Mouse (Mus musculus): ENCODE results near the gene Ttl. TPM values are rescaled to one million over a fixed set of nuclear protein-coding genes. Genes with fewer than 3 reads are reported as not detected.
A peak's percentile ranks its signal among the peaks of the same experiment; 100 is the strongest.

Ttl gene
- polyA plus RNA-seq (2015; fragmentation: Nextera tagmentation; extraction: Ambion mirVana), result 1.2 and 1.9 TPM in 2 replicates

DNA sequence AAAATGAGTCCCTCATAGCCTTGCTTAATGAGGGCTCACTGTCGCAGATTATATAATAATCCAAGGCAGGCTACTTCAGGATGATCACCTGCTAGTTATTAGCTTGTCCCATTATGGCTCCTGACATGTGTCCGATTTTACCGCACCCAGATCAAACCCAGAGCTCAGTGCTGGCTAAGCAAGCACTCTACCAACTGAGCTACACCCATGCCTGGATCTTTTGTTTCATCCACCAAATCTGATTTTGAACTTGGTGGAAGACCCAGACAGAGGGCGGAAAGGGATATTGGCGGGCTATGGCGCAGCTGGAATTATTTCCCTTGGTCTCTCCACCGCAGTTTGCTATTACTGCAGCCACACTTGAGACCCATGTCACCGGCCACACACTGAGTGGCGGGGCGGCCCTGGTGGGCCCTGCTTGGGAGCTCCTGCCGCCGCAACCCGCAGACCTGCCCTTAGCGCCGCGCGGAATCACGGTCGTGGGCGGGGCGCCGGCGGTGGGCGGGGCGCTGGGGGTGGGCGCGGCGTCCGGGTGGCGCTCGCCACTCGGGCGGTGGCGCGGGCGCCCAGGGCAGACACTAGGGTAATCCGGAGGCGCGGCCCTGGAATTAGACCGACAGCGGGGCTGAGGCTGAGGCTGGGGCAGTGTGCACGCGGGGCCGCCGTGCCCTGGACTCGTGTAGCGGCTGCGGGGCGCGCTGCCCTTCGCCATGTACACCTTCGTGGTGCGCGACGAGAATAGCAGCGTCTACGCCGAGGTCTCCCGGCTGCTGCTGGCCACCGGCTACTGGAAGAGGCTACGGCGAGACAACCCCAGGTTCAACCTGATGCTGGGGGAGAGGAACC, at the start of gene Ttl:
Ttl (plus strand) TSS at position 506 of the 846 bp plus-strand sequence.
- Histone ChIP-seq H3K27me3 (ENCODE audit: insufficient read depth, low read length) (no peaks in the 10 kb centered on the region), H3K36me3 (replicated peaks; ENCODE audit: insufficient read depth, low read length) (no peaks in the 10 kb centered on the region), H3K9ac (replicated peaks) (peak within 1 kb of the TSS; percentile 75), H3K4me3 (ENCODE audit: low read depth, low read length) (peak within 1 kb of the TSS; percentile 75), H3K27ac (ENCODE audit: low read depth) (peak within 1 kb of the TSS; percentile 55; the same call in 1 of the 2 replicates), H3K4me2 (ENCODE audit: low read depth, low read length) (peak within 1 kb of the TSS; percentile 94), H3K9me3 (ENCODE audit: low read length) (no peaks in the 10 kb centered on the region), H3K4me1 (ENCODE audit: insufficient read depth) (peaks cover 14% of the 10 kb centered on the region)
- TF ChIP-seq CTCF (IDR thresholded peaks at IDR 0.05; ENCODE audit: low read depth) (no peak), EP300 (IDR thresholded peaks at IDR 0.05; ENCODE audit: low read depth) (no peak)
- peak; percentile 85 for DNase-seq
- ATAC-seq, result peak; percentile 94
- WGBS (ENCODE audit: insufficient replicate concordance), result 3% methylated on average over 50 of the region's 62 CpGs

DNA sequence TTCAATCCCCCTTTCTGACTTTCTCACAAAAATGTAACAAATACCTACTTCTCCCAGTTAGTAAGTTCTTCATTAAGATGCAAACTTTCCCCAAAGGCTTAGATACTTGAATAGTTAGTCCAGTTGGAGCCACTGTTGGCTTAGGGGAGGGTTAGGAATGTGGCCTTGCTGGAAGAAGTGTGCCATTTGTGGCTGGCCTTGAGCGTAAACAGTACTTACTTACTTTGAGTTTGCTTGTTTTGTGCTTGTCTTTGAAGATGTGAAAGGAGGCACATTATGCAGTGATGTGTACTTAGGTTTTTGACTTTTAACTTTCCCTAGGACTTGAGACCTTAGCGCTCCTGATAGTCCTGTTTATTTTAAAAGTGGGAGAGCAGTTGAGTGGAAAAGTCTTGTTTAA, 45.6 kb upstream of the Ttl start:
- Histone ChIP-seq H3K4me3 (ENCODE audit: low read depth, low read length) (no peak overlapping the region), H3K27me3 (ENCODE audit: insufficient read depth, low read length) (no peaks in the 10 kb centered on the region), H3K4me2 (ENCODE audit: low read depth, low read length) (no peak overlapping the region), H3K27ac (ENCODE audit: low read depth) (no peak overlapping the region), H3K9me3 (ENCODE audit: low read length) (no peaks in the 10 kb centered on the region), H3K9ac (replicated peaks) (no peak overlapping the region), H3K36me3 (replicated peaks; ENCODE audit: insufficient read depth, low read length) (no peaks in the 10 kb centered on the region), H3K4me1 (ENCODE audit: insufficient read depth) (no peaks in the 10 kb centered on the region)
- ATAC-seq, result no peak
- 69% methylated on average over 2 of the region's 2 CpGs for WGBS (ENCODE audit: insufficient replicate concordance)
- TF ChIP-seq CTCF (IDR thresholded peaks at IDR 0.05; ENCODE audit: low read depth), result no peak
- no peak for TF ChIP-seq EP300 (IDR thresholded peaks at IDR 0.05; ENCODE audit: low read depth)
- DNase-seq, result no peak

DNA sequence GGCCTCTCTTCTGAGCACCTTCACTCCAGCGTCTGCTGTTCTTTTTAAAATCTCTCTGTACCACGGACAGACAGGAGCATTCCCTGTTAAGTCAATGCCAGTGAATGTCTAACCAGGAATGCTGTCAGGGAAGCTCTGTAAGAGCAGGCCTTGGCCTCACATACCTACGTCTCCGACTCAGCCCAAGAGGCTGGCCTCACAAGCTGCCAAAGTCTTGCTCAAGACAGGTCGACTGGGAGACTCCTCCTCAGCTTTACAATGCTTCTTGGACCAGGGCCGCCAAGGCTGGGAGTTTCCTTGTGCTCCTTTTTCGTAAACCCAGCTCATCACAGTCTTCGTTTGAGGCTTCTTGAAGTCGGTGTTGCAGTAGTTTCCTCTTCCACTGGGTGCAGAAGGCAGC, 40.9 kb upstream of the Ttl start:
- Histone ChIP-seq H3K4me1 (ENCODE audit: insufficient read depth) (no peaks in the 10 kb centered on the region), H3K4me3 (ENCODE audit: low read depth, low read length) (no peak overlapping the region), H3K36me3 (replicated peaks; ENCODE audit: insufficient read depth, low read length) (no peaks in the 10 kb centered on the region), H3K27me3 (ENCODE audit: insufficient read depth, low read length) (no peaks in the 10 kb centered on the region), H3K9ac (replicated peaks) (no peak overlapping the region), H3K27ac (ENCODE audit: low read depth) (no peak overlapping the region), H3K9me3 (ENCODE audit: low read length) (no peaks in the 10 kb centered on the region), H3K4me2 (ENCODE audit: low read depth, low read length) (no peak overlapping the region)
- 66% methylated on average over 9 of the region's 9 CpGs for WGBS (ENCODE audit: insufficient replicate concordance)
- no peak for DNase-seq
- TF ChIP-seq EP300 (IDR thresholded peaks at IDR 0.05; ENCODE audit: low read depth) (no peak), CTCF (IDR thresholded peaks at IDR 0.05; ENCODE audit: low read depth) (no peak)
- ATAC-seq, result no peak

DNA sequence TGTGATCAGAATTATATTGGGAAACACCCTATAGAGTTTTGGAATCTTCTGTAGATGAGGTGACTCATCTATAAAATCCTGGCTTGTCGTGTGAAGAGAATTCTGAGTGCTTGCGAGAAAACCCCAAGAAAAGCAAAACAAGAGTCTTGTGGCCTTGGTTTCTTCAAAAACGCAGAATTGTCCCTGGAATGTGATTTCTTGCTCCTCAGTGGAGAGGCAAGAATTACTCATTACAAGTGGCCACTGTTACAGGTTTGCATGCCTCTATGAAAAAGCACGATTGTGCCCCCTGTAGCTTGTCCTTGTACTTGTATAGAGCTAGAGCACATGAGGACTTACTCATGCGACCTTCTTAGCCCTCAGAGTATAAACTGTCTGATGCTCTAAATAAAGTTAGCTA, 30.4 kb upstream of the Ttl start:
- no peak overlapping the region for H3K4me3 ChIP-seq (ENCODE audit: low read depth, low read length)
- no peak overlapping the region for H3K9ac ChIP-seq (replicated peaks)
- H3K27me3 ChIP-seq (ENCODE audit: insufficient read depth, low read length), result peaks cover 31% of the 10 kb centered on the region
- no peaks in the 10 kb centered on the region for H3K9me3 ChIP-seq (ENCODE audit: low read length)
- 73% methylated on average over 5 of the region's 5 CpGs for WGBS (ENCODE audit: insufficient replicate concordance)
- ATAC-seq, result no peak
- peaks cover 5% of the 10 kb centered on the region; the same call in 1 of the 2 replicates for H3K4me1 ChIP-seq (ENCODE audit: insufficient read depth)
- no peak overlapping the region for H3K4me2 ChIP-seq (ENCODE audit: low read depth, low read length)
- no peak for DNase-seq
- TF ChIP-seq CTCF (IDR thresholded peaks at IDR 0.05; ENCODE audit: low read depth) (no peak), EP300 (IDR thresholded peaks at IDR 0.05; ENCODE audit: low read depth) (no peak)
- H3K27ac ChIP-seq (ENCODE audit: low read depth), result no peak overlapping the region
- no peaks in the 10 kb centered on the region for H3K36me3 ChIP-seq (replicated peaks; ENCODE audit: insufficient read depth, low read length)

DNA sequence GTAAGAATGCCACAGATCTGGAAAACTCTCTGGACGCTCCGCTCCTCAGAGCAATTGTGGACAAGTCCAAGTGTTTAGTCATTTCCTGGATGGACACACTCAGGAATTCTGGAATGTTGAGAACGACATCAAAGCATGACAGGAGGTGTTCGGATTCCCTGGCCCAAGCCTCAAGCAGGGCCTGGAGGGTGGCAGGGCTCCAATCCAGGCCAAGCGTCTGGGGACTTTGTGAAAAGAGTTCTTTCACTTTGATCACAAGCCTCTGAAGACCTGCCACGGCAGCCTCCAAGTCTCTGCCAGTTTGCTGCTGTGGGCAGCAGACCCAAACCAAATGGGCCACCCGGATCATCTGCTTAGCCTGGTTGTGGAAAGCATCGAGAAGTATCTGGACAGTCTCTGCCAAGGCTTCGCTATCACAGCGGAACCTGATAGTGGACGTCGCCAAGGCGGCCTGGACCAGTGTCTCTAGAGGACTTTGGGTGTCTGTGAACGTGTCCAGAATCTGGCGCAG, 27.3 kb upstream of the Ttl start:
- Histone ChIP-seq H3K4me2 (ENCODE audit: low read depth, low read length) (peak overlapping the region; percentile 63), H3K4me1 (ENCODE audit: insufficient read depth) (peaks cover 5% of the 10 kb centered on the region; the same call in 1 of the 2 replicates), H3K27me3 (ENCODE audit: insufficient read depth, low read length) (peaks cover 38% of the 10 kb centered on the region), H3K9ac (replicated peaks) (no peak overlapping the region), H3K27ac (ENCODE audit: low read depth) (no peak overlapping the region), H3K36me3 (replicated peaks; ENCODE audit: insufficient read depth, low read length) (no peaks in the 10 kb centered on the region), H3K4me3 (ENCODE audit: low read depth, low read length) (peak overlapping the region; percentile 13), H3K9me3 (ENCODE audit: low read length) (no peaks in the 10 kb centered on the region)
- no peak for TF ChIP-seq EP300 (IDR thresholded peaks at IDR 0.05; ENCODE audit: low read depth)
- peak; percentile 5; the same call in 1 of the 2 replicates for ATAC-seq
- WGBS (ENCODE audit: insufficient replicate concordance), result 31% methylated on average over 15 of the region's 15 CpGs
- no peak for DNase-seq

DNA sequence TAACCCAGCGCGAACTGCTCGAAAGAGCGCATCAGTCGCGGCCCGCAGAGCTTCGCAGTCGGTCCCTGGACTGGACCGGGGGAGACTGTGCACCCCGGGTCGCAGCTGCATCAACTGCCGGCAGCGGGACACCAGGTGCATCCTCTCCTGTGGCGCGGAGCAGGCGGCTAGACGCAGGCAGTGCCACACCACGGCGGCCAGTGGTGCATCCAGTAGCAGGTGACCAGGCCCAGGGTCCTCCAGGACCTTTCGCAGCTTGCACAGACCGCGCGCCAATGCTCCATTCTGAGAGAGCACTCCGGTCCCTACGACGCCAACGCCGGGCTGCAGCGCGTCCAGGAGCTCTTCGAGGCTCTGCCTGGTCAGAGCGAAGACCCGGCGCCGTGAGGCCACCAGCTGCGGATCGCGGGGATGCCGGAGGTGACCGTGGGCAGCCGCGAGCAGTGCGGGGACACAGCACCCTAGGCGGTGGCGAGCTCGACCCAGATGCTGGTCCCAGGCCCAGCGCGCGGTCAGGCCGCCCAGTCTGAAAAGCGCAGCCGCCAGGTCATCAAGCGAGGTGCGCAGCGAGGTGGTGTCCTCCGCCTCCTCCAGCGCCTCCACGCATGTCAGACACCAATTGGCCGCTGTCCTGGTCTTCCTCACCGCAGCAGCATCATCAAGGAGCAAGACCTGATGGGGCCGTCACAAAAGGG, 26.7 kb upstream of the Ttl start:
- peak; percentile 23; the same call in 1 of the 2 replicates for ATAC-seq
- no peak overlapping the region for H3K27ac ChIP-seq (ENCODE audit: low read depth)
- peaks cover 5% of the 10 kb centered on the region; the same call in 1 of the 2 replicates for H3K4me1 ChIP-seq (ENCODE audit: insufficient read depth)
- no peak for TF ChIP-seq CTCF (IDR thresholded peaks at IDR 0.05; ENCODE audit: low read depth)
- no peak for TF ChIP-seq EP300 (IDR thresholded peaks at IDR 0.05; ENCODE audit: low read depth)
- no peaks in the 10 kb centered on the region for H3K9me3 ChIP-seq (ENCODE audit: low read length)
- no peak overlapping the region for H3K9ac ChIP-seq (replicated peaks)
- H3K27me3 ChIP-seq (ENCODE audit: insufficient read depth, low read length), result peaks cover 38% of the 10 kb centered on the region
- WGBS (ENCODE audit: insufficient replicate concordance), result 4% methylated on average over 62 of the region's 62 CpGs
- DNase-seq, result peak; percentile 26
- no peaks in the 10 kb centered on the region for H3K36me3 ChIP-seq (replicated peaks; ENCODE audit: insufficient read depth, low read length)
- H3K4me3 ChIP-seq (ENCODE audit: low read depth, low read length), result peak overlapping the region; percentile 13
- H3K4me2 ChIP-seq (ENCODE audit: low read depth, low read length), result peak overlapping the region; percentile 63

Measured in liver, postnatal 0 days (tissue).